22 mouse cellular contexts compared by ENCODE assay signal in the genomic region with DNA sequence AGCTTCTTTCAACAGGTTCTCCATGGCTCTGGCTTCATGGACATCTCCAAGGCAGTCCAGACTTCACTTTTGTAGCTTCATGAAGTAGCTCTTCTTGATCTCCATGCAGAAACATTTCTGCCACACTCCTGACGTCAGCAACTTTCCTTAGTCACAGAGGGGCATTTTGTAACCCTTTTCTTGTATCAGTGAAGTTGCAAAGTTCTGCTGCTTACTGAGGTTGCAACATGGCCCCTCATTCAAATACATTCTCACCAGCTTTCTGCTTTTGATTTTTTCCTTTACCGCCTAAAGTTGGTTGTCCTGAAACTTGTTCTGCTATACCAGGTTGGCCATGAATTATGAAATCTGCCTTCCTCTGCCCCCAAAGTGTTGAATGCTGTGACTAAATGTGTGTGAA.
"Had no signal": no experiment of that assay in that cellular context is flagged by ENCODE, and none has a peak within 500 bp of the region (broad histone marks: within the 10 kb centered on the region; RNA-seq: fewer than 3 reads in every experiment).

No protein-coding gene starts in this region.

- ATAC-seq: hindbrain, embryonic 16.5 days; hindbrain, postnatal 0 days; inflammation-experienced regulatory T-cells, adult 6 months; intestine, embryonic 15.5 days; intestine, embryonic 16.5 days; intestine, postnatal 0 days had no signal

- DNase-seq: heart, postnatal 10 days; heart, postnatal 14 days; heart, postnatal 36 days; heart, postnatal 4 days; kidney, adult 11 months; kidney, adult 18-20 months; kidney, adult 2 months; kidney, adult 8-10 months; kidney, adult 9 months; kidney, postnatal 10 days; kidney, postnatal 14 days; kidney, postnatal 25 days; kidney, postnatal 36 days; kidney, postnatal 4 days; layer of hippocampus, adult 9-11 months; layer of hippocampus, postnatal 36 days had no signal
